Mouse (Mus musculus) CH12.LX (cell line): Measurements from ENCODE around the gene Rora. TPM values are rescaled to one million over a fixed set of nuclear protein-coding genes. Genes with fewer than 3 reads are reported as not detected.

Source experiments
- DNase-seq: peaks from one replicate; pipeline ENCODE4 v3.0.0-alpha.2; 2013; ENCODE audit errors: extremely low read depth
- H3K27ac ChIP-seq: 2 replicates; pipeline ENCODE4 v1.5.1; 2012; ENCODE audit warnings: low read depth, mild to moderate bottlenecking, control low read depth, moderate library complexity; ENCODE audit not compliant: insufficient read depth
- H3K27me3 ChIP-seq: replicated peaks from 2 replicates; pipeline ENCODE3; 2012; ENCODE audit warnings: inconsistent platforms
- H3K36me3 ChIP-seq, 2 experiments: replicated peaks in 1 of 2; 2 replicates each; pipeline versions ENCODE3 to v1.6.1; 2012; ENCODE audit warnings: inconsistent platforms in 1 of 2, low read length in 1 of 2, mild to moderate bottlenecking in 1 of 2, mixed read lengths in 1 of 2, moderate library complexity in 1 of 2; ENCODE audit not compliant: control insufficient read depth in 1 of 2, insufficient read depth in 1 of 2
- H3K4me1 ChIP-seq, 2 experiments: 2 replicates each; pipeline ENCODE4 v1.6.1; 2012; ENCODE audit warnings: inconsistent platforms in 1 of 2, moderate library complexity in 1 of 2; ENCODE audit not compliant: insufficient read depth in 2 of 2, control insufficient read depth in 1 of 2
- H3K4me2 ChIP-seq: 2 replicates; pipeline ENCODE4 v1.6.1; 2012; ENCODE audit warnings: low read depth, mild to moderate bottlenecking, control low read depth; ENCODE audit not compliant: poor library complexity, insufficient read depth, severe bottlenecking
- H3K4me3 ChIP-seq, 3 experiments: fragments of 150-350 bp in 1 of 3; sonication (generic) in 1 of 3; replicated peaks in 1 of 3; 2 replicates each; pipeline versions ENCODE3 to v1.5.1; 2011 to 2012; ENCODE audit warnings: low read depth in 2 of 3, low read length in 2 of 3, mild to moderate bottlenecking in 2 of 3, moderate library complexity in 2 of 3, control low read depth in 1 of 3, improper control_type of control experiment in 1 of 3, inconsistent platforms in 1 of 3, mixed read lengths in 1 of 3; ENCODE audit not compliant: poor library complexity in 1 of 3
- H3K79me2 ChIP-seq: replicated peaks from 2 replicates; pipeline ENCODE4 v1.6.1; 2012; ENCODE audit warnings: mild to moderate bottlenecking, moderate library complexity; ENCODE audit not compliant: control insufficient read depth, poor library complexity, insufficient read depth, severe bottlenecking; ENCODE audit errors: extremely low read depth
- H3K9ac ChIP-seq: 2 replicates; pipeline ENCODE4 v1.6.1; 2012; ENCODE audit warnings: low read depth, mild to moderate bottlenecking, control low read depth, moderate library complexity; ENCODE audit not compliant: insufficient read depth
- H3K9me3 ChIP-seq: replicated peaks from 2 replicates; pipeline ENCODE3; 2012; ENCODE audit warnings: low read length, inconsistent platforms, mixed read lengths
- BHLHE40 ChIP-seq: IDR thresholded peaks from 2 replicates; pipeline ENCODE4 v1.6.1; 2011; ENCODE audit warnings: mild to moderate bottlenecking, low read depth, low read length, improper control_type of control experiment
- CHD2 ChIP-seq: IDR thresholded peaks from 2 replicates; pipeline ENCODE4 v1.6.1; 2011; ENCODE audit warnings: low read length, improper control_type of control experiment
- CTCF ChIP-seq, 2 experiments: IDR thresholded peaks in 1 of 2; conservative IDR thresholded peaks in 1 of 2; 2 replicates each; pipeline ENCODE4 v1.5.1; 2011 to 2012; ENCODE audit warnings: low read depth in 2 of 2, low read length in 2 of 2, improper control_type of control experiment in 1 of 2, inconsistent platforms in 1 of 2, mild to moderate bottlenecking in 1 of 2, moderate library complexity in 1 of 2
- E2F4 ChIP-seq: IDR thresholded peaks from 2 replicates; pipeline ENCODE4 v1.6.1; 2011; ENCODE audit warnings: low read depth, low read length, improper control_type of control experiment; ENCODE audit not compliant: insufficient replicate concordance
- HCFC1 ChIP-seq: IDR thresholded peaks from 2 replicates; pipeline ENCODE4 v1.6.1; 2012; ENCODE audit warnings: low read depth, mild to moderate bottlenecking, inconsistent platforms, low read length, improper control_type of control experiment
- KAT2A ChIP-seq: IDR thresholded peaks from 2 replicates; pipeline ENCODE4 v1.6.1; 2012; ENCODE audit warnings: low read length, improper control_type of control experiment, inconsistent platforms; ENCODE audit not compliant: insufficient replicate concordance
- MAX ChIP-seq: IDR thresholded peaks from 2 replicates; pipeline ENCODE4 v1.6.1; 2011; ENCODE audit warnings: low read length, improper control_type of control experiment
- MAZ ChIP-seq: IDR thresholded peaks from 2 replicates; pipeline ENCODE4 v1.6.1; 2012; ENCODE audit warnings: low read depth, mild to moderate bottlenecking, inconsistent platforms, low read length, improper control_type of control experiment, moderate library complexity
- MXI1 ChIP-seq: IDR thresholded peaks from 2 replicates; pipeline ENCODE4 v1.6.1; 2011; ENCODE audit warnings: mild to moderate bottlenecking, low read depth, low read length, improper control_type of control experiment
- MYC ChIP-seq: IDR thresholded peaks from 2 replicates; pipeline ENCODE4 v1.6.1; 2011; ENCODE audit warnings: low read depth, mild to moderate bottlenecking, improper control_type of control experiment, low read length
- NELFE ChIP-seq: IDR thresholded peaks from 2 replicates; pipeline ENCODE4 v1.6.1; 2011; ENCODE audit warnings: low read depth, low read length, improper control_type of control experiment
- NRF1 ChIP-seq: IDR thresholded peaks from 2 replicates; pipeline ENCODE4 v1.6.1; 2014; ENCODE audit warnings: low read depth, mild to moderate bottlenecking, inconsistent platforms, low read length, improper control_type of control experiment, moderate library complexity
- POLR2A ChIP-seq: IDR thresholded peaks from 2 replicates; pipeline ENCODE4 v1.6.1; 2011; ENCODE audit warnings: low read depth, mild to moderate bottlenecking, improper control_type of control experiment, low read length
- POLR2AphosphoS2 ChIP-seq: IDR thresholded peaks from 2 replicates; pipeline ENCODE4 v1.6.1; 2011; ENCODE audit warnings: low read depth, low read length, improper control_type of control experiment
- RAD21 ChIP-seq: IDR thresholded peaks from 2 replicates; pipeline ENCODE4 v1.6.1; 2011; ENCODE audit warnings: low read depth, mild to moderate bottlenecking, low read length, improper control_type of control experiment, moderate library complexity
- SIN3A ChIP-seq: IDR thresholded peaks from 2 replicates; pipeline ENCODE4 v1.6.1; 2012; ENCODE audit warnings: low read length, improper control_type of control experiment, inconsistent platforms
- TBP ChIP-seq: conservative IDR thresholded peaks from 2 replicates; pipeline ENCODE4 v1.6.1; 2011; ENCODE audit warnings: low read depth, low read length, improper control_type of control experiment
- USF1 ChIP-seq: IDR thresholded peaks from 2 replicates; pipeline ENCODE4 v1.6.1; 2014; ENCODE audit warnings: low read depth, mild to moderate bottlenecking, inconsistent platforms, low read length, improper control_type of control experiment
- ZMIZ1 ChIP-seq: IDR thresholded peaks from 2 replicates; pipeline ENCODE4 v1.6.1; 2012; ENCODE audit warnings: low read depth, mild to moderate bottlenecking, inconsistent platforms, low read length, improper control_type of control experiment
- ZNF384 ChIP-seq: IDR thresholded peaks from 2 replicates; pipeline ENCODE4 v1.6.1; 2012; ENCODE audit warnings: low read depth, low read length, improper control_type of control experiment, inconsistent platforms
- dilution Hi-C: fragments of 300-500 bp; cut with MboI; formaldehyde crosslinking; loops from 2 replicates; pipeline ENCODE4 v1.14.3; 2020; ENCODE audit warnings: low sequenced_read_pairs; ENCODE audit not compliant: extremely low pct_unique_long_range_greater_than_20kb, extremely low pct_ligation_motif_present
- in situ Hi-C: fragments of 300-500 bp; cut with MboI; formaldehyde crosslinking; loops from 3 replicates; pipeline ENCODE4 v1.14.3; 2019; ENCODE audit warnings: low sequenced_read_pairs, low pct_ligation_motif_present, low pct_unique_long_range_greater_than_20kb, mixed read lengths
- polyA plus RNA-seq: library from polyadenylated mRNA; unstranded; fragments of >175 nt; gene quantifications from 2 replicates; pipeline ENCODE4 v1.2.1, GENCODE M21; 2012; ENCODE audit warnings: low read depth; ENCODE audit not compliant: insufficient read length
- total RNA-seq, 2 experiments: library from RNA; depleted of rRNA; stranded (reverse); fragments of 300-350 nt in 1 of 2; fragments of >200 nt in 1 of 2; gene quantifications; 2 replicates each; pipeline ENCODE4 v1.2.3; 2012 to 2014

The Rora gene
- total and polyA plus RNA-seq, 3 experiments = 0.36 to 0.66 (median 0.64) TPM

GRCm38 (mm10) chr9:69319434-69319833, 665.8 kb downstream of the Rora start:
- Histone ChIP-seq H3K4me1 (peaks cover 6 to 28% of the 10 kb centered on the region in 2 experiments), H3K9me3 (no peaks in the 10 kb centered on the region), H3K9ac (no peak overlapping the region), H3K36me3 (no peaks in the 10 kb centered on the region), H3K27me3 (no peaks in the 10 kb centered on the region), H3K27ac (no peak overlapping the region)
- in situ Hi-C loops (no loop called here), dilution Hi-C loops (no loop called here)
- no peak for DNase-seq
- TF ChIP-seq E2F4 (no peak), USF1 (no peak), MYC (no peak), CHD2 (no peak), HCFC1 (no peak), SIN3A (no peak), BHLHE40 (no peak), RAD21 (no peak), MAX (no peak), ZMIZ1 (no peak), ZNF384 (no peak), KAT2A (no peak), TBP (no peak), MXI1 (no peak), MAZ (no peak)
- TF ChIP-seq, all 38 proteins: peak for 0
- H3K79me2 ChIP-seq = no peaks in the 10 kb centered on the region
- H3K4me3 ChIP-seq = no peak overlapping the region
- H3K4me2 ChIP-seq = no peak overlapping the region

GRCm38 (mm10) chr9:69319913-69320634, 666.5 kb downstream of the Rora start:
- Histone ChIP-seq H3K27me3 (no peaks in the 10 kb centered on the region), H3K4me3 (no peak overlapping the region), H3K79me2 (no peaks in the 10 kb centered on the region), H3K4me1 (peaks cover 6 to 22% of the 10 kb centered on the region in 2 experiments), H3K4me2 (no peak overlapping the region), H3K9me3 (no peaks in the 10 kb centered on the region), H3K27ac (no peak overlapping the region), H3K9ac (no peak overlapping the region), H3K36me3 (no peaks in the 10 kb centered on the region)
- in situ Hi-C loops = no loop called here
- no peak for DNase-seq
- dilution Hi-C loops = no loop called here
- TF ChIP-seq MYC = no peak
- TF ChIP-seq CTCF (conservative IDR thresholded peaks at IDR 0.05 in 1 of 2, IDR thresholded peaks at IDR 0.05 in 1 of 2; ENCODE audit: low read depth in 2 of 2, low read length in 2 of 2) = no peak
- no peak for TF ChIP-seq NELFE
- no peak for TF ChIP-seq E2F4
- TF ChIP-seq NRF1 = no peak
- TF ChIP-seq POLR2AphosphoS2 = no peak
- TF ChIP-seq POLR2A = no peak
- no peak for TF ChIP-seq MAX
- no peak for TF ChIP-seq ZNF384
